Mouse (Mus musculus) erythroblast, embryonic 14.5 days (primary cell): ENCODE measurements around the gene Dnmt3a.

Experiments
- GATA1 ChIP-seq: IDR thresholded peaks from 2 replicates; pipeline ENCODE4 v1.6.1; 2012; ENCODE audit warnings: low read length, inconsistent platforms, mixed read lengths
- TAL1 ChIP-seq: IDR thresholded peaks from 3 replicates; pipeline ENCODE4 v1.6.1; 2012; ENCODE audit warnings: low read length, inconsistent platforms, mixed read lengths

GRCm38 (mm10) chr12:3890753-3891751, 85.2 kb downstream of the Dnmt3a start:
- TF ChIP-seq GATA1 (no peak), TAL1 (no peak)
